Mouse (Mus musculus) neutrophil, adult 83 days (primary cell): ENCODE data around the gene Shoc2. TPM values are rescaled to one million over a fixed set of nuclear protein-coding genes. Genes with fewer than 3 reads are reported as not detected.

ENCODE experiments used
- total RNA-seq, 2 experiments: library from RNA; stranded (reverse); gene quantifications; one replicate each; pipeline ENCODE4 v1.2.4; 2023

The Shoc2 gene
- 10 to 100 TPM; 54.2 to 57.4 TPM for total RNA-seq

GRCm38 (mm10) chr19:53943802-53944785, at the start of gene Shoc2, which contains the start of gene Bbip1:
Shoc2 (plus strand) TSS chr19:53944306.
Bbip1 (minus strand) TSS chr19:53944627.

GRCm38 (mm10) chr19:54043851-54044250, 99.7 kb downstream of the Shoc2 start, which contains the start of gene Adra2a:
Adra2a (plus strand) TSS chr19:54044151.

Other genes starting within 250 kb of the Shoc2 start
- gene Pdcd4, start 52.1 kb upstream of the Shoc2 start, total RNA-seq, result 10 to 100 TPM; 60.9 to 61.4 TPM
- gene Bbip1, start 321 bp downstream of the Shoc2 start, total RNA-seq, result 10 to 100 TPM; 56.3 to 58.8 TPM
- gene Adra2a, start 99.8 kb downstream of the Shoc2 start, total RNA-seq, result under 1 TPM; 0.11 to 0.22 TPM